Mouse (Mus musculus) lung, postnatal 36 days (tissue): ENCODE measurements around the gene Sord.

Experiments
- DNase-seq: peaks from one replicate; pipeline ENCODE4 v3.0.0; 2022; ENCODE audit warnings: mixed read lengths

Gene Sord

DNA sequence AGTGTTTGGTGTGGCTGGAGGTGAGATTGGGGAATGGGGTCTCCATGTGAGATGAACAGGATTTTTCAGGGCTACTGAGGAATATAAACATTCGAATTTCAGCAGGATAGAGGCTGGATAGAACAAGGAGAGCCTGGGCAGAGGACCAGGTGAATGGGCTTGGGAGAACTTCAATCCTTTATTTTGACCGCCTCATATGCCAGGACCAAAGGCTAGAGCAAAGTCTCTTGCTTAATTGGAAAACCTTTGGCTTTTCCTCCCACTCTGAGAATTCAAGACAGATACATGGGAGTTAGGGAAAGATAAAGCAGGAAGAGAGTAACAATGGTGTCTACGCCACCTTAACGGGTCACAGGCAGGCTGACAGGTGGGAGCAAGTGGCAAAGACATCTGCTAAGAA lies 6.7 kb downstream of the Sord start:
- no peak for DNase-seq

GRCm38 (mm10) chr2:122241935-122242334 lies 7.4 kb downstream of the Sord start:
- peak; percentile 16 for DNase-seq

- DNase-seq = peak; percentile 90
Measured at GRCm38 (mm10) chr2:122243671-122244131, 9.2 kb downstream of the Sord start.

DNA sequence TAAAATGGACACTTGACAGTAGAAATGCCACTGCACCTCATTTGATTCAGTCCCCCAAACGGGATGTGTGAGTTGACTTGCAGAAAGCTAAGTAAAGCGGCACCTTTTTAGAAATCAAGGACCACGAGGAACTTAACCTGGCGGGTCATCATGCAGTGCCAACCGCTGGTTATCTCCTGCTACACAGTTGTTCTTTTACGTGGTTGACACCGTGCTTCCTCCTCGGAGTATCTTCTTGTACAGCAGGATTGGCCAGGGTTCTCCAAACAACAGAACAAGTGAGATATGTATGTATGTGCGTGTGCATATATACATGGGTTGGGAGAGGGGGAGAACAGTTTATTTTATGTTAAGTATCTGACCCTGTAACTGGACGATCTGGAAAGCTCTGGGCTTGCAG lies 13.2 kb downstream of the Sord start:
- no peak for DNase-seq

DNA sequence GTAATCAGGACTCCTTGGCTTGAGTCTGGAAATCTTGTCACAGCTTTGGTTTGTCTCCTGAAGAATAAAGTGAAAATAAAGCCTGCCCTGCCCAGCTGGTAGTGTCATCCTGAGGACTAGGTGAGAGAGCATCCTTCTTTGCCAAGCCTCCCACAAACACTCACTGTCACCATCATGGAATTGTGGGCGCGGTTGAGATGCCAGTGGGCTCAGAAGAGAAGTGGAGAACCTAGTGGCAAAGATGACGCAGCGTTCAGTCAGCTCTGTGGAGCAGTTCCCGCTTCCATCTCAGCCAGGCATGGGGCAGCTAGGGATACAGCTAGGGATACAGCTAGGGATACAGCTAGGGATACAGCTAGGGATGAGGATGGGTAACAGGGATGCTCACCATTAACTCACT lies 21.4 kb downstream of the Sord start:
- DNase-seq = no peak

DNA sequence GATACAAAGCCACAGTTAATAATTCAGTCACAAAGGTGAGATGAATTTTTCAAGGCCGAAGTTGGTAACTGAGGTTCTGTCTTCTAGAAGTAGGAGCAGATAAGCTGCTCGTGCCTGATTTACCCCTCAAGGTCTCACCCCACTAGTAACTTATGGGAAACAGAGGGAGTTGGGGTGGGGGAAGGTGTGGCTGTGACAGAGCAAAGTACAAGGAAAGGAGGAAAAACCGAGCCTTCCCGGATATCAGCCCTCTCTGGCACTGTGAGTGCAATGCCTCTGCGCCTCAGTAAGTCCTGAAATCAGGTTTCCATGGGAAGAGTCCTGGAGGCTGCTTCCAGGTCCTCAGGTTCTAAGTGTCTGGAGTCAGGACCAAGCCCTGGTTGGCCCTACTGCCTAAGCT lies 26.2 kb downstream of the Sord start:
- no peak for DNase-seq

DNA sequence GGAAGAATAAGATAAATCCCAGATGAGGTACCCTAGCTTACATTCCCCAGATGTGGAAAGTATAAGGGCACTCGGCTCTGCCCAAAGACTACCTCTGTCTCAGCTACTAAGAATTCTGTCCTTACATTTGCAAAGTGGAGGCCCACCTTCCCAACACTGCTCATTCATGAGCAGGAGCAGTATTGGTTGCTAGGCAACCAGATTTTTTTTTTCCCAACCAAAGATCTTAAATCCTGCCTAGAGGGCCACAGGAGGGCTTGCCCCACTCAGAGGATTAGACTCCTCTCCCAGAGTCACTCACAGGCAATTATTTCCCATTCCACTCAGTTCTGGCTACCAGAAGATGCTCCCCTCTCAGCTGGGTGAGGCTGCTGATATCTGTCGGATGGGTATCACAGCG lies 30.1 kb downstream of the Sord start:
- DNase-seq = no peak

GRCm38 (mm10) chr2:122266407-122267193 lies 32.1 kb downstream of the Sord start:
- DNase-seq = peak; percentile 8

DNA sequence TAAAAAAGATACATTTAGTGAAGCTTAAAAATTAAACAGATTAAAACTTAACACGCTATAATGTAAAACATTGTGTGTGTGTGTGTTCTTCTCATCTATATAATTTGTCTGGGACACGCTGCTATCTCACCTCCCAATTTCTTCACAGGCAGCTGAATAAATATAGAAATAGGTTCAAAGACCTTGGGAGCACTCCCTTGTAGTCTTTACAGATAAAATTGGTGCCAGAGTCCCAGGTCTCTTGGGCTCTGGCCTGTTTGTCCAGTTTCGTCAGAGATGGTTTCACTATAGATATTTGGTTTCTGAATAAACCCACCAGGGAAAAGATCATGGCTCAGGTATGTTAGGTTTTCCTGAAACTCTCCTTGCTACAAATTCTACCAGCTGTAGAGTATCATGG lies 44.2 kb downstream of the Sord start:
- no peak for DNase-seq

DNA sequence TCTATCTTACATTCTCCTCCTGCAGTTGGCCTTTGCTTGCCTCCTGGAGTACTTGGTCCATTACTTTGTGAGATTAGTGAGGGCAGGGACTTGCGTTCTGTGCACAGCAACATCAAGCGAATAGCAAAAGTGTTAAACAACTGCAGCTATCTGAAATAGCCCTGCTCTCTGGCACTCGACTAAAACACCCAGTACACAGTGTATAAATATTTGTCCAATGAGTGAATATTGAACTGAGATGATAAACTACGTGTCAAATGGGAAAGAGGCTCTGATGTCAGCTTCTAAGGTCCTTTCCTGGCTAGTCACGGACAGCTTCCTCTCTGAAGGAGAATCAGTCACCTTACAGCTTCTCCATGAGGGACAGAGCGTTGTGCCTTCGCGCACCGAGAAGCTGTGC lies 49.5 kb downstream of the Sord start:
- no peak for DNase-seq

DNA sequence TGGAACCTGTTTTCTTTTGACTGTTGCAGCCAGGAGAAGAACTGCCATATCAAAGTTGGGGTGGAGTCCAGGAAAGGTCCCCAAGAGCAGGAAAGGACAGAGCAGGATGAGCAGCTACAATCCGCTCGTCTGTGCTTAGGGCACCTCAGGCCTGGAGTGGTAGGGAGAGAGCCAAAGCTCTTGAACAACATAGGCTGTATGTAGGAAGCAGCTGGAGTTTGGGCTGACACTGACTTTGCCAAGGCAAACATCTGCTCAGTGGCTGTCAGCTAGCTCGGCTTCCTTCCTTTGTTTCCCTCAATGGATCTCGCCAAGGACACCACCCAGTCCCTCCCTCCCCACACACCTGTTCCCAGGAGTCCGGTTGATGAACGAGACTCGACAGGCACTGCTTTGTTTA lies 51.6 kb downstream of the Sord start:
- DNase-seq = no peak

DNA sequence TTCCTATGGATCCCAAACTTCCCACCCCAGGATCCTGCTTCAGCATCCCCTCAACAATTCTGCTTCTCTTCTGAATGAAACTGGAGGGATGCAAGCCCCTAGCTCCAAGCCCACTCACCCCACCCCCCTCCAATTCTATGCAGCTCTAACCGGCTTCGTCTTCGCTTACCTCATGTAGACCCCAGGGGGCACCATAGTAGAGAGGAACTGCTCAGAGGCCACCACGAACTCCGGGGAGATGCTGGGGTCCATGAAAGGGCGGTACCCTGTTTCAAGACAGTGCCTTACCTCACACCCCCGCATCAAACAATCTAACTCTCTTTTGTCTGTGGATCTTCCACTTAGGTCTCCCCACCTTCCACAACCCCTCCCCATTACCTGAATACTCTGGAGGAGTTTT lies 60.4 kb downstream of the Sord start:
- DNase-seq = no peak

GRCm38 (mm10) chr2:122297271-122298095 lies 62.9 kb downstream of the Sord start:
- DNase-seq = no peak

- no peak for DNase-seq
Measured at GRCm38 (mm10) chr2:122298096-122298499, 63.5 kb downstream of the Sord start, which contains the start of gene Duox2. Gene Duox2, minus strand, starts transcription at chr2:122298449.

- DNase-seq = peak; percentile 24
Measured at GRCm38 (mm10) chr2:122298596-122299490, 64.3 kb downstream of the Sord start, which contains the start of gene Duoxa2. Gene Duoxa2, plus strand, starts transcription at chr2:122298900.

- no peak for DNase-seq
Measured at GRCm38 (mm10) chr2:122299911-122300655, 65.5 kb downstream of the Sord start.

GRCm38 (mm10) chr2:122300656-122301020 lies 66.1 kb downstream of the Sord start:
- no peak for DNase-seq

DNA sequence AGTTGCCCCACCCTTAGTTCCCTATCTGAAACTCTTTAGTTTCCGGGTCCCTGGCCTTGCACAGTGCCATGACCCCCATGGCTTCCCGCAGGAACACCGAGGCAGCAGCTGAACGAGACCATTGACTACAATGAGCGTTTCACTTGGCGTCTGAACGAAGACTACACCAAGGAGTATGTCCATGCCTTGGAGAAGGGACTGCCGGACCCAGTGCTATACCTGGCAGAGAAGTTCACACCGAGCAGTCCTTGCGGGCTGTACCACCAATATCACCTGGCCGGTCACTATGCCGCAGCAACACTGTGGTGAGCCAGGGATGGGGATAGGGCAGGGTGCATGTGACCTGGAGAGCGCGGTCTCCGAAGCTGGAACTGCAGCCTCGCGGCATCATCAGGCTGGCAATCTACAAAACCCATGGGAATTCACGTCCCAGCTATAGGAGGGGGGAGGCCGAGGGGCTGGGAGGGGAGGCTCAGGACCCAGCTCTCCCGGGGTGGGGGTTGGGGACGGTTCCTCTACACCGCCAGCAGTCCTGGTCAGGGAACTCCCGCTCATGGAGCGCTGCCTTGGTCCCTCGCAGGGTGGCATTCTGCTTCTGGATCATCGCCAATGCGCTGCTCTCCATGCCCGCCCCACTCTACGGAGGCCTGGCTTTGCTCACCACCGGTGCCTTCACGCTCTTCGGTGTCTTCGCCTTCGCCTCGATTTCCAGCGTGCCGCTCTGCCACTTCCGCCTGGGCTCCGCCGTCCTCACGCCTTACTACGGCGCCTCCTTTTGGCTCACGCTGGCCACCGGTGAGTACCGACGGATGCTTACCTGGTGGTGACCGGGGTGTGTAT lies 66.8 kb downstream of the Sord start:
- DNase-seq = peak; percentile 7

GRCm38 (mm10) chr2:122301921-122302573 lies 67.5 kb downstream of the Sord start:
- no peak for DNase-seq

DNA sequence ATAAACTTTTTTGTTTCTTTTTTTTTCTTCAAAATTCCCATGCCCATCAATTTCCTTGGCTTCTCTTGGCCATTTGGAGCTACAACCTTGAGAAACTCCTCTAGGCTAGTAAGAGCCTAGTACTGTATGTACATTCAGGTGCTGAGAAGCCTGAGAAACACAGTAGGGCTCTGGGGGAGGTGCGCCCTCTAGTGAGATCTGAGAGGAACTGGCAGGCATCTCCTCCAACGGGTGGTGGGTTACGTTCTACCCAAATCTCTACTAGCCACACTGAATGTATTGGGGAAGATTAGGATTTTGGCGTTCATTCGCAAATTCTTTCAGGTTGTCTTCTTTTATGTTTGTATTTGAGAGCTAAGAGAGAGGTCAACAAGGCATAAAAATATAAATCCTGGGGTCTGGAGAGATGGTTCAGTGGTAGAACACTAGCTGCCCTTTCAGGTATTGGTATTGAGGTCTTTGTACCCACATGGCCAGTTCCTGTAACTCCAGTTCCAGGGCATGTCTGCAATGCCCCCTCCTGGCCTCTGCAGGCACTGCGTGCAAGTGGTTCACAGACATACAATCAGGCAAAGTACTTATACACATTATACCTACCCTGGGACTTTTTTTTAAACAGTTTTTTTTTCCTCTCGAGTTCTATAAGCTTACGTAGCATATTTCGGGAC lies 68.2 kb downstream of the Sord start:
- DNase-seq = peak; percentile 72
